Mouse (Mus musculus) ES-CJ7 (cell line): ENCODE measurements at regions not wholly inside any gene's neighbourhood (a gene's known extent, or its start where the extent isn't known, plus 50 kb on each side); places are given as distances from the start of the nearest gene placed in this dataset.

Experiments
- DNase-seq: peaks from one replicate; pipeline ENCODE4 v3.0.0; 2011; ENCODE audit warnings: low read depth, low spot score

GRCm38 (mm10) chr8:79587258-79587657, 52.2 kb upstream of the Otud4 start:
- DNase-seq: peak; percentile 75

GRCm38 (mm10) chr8:79584966-79585365, 54.5 kb upstream of the Otud4 start:
- peak; percentile 85 for DNase-seq

GRCm38 (mm10) chr8:79583326-79583725, 56.1 kb upstream of the Otud4 start:
- peak; percentile 50 for DNase-seq

GRCm38 (mm10) chr8:79582195-79582594, 57.2 kb upstream of the Otud4 start:
- DNase-seq: no peak

GRCm38 (mm10) chr8:79576086-79576485, 63.3 kb upstream of the Otud4 start:
- DNase-seq: no peak

GRCm38 (mm10) chr8:79575175-79575734, 64.2 kb upstream of the Otud4 start:
- DNase-seq: no peak

GRCm38 (mm10) chr8:79573491-79573890, 65.9 kb upstream of the Otud4 start:
- no peak for DNase-seq

- DNase-seq: no peak
Observed at GRCm38 (mm10) chr8:79572526-79572925, 66.9 kb upstream of the Otud4 start.

- no peak for DNase-seq
Observed at GRCm38 (mm10) chr8:79563101-79563500, 76.3 kb upstream of the Otud4 start.

- peak; percentile 81 for DNase-seq
Observed at GRCm38 (mm10) chr8:79562669-79563068, 76.7 kb upstream of the Otud4 start.

- peak; percentile 41 for DNase-seq
Observed at GRCm38 (mm10) chr8:79562071-79562581, 77.3 kb upstream of the Otud4 start.

- no peak for DNase-seq
Observed at GRCm38 (mm10) chr8:79561269-79562063, 78.0 kb upstream of the Otud4 start.

- DNase-seq: no peak
Observed at GRCm38 (mm10) chr8:79559516-79559915, 79.9 kb upstream of the Otud4 start.

GRCm38 (mm10) chr8:79554311-79554710, 85.1 kb upstream of the Otud4 start:
- DNase-seq: no peak

GRCm38 (mm10) chr8:79550151-79550550, 89.3 kb upstream of the Otud4 start:
- DNase-seq: no peak

- DNase-seq: no peak
Observed at GRCm38 (mm10) chr8:79548156-79548555, 91.3 kb upstream of the Otud4 start.

- DNase-seq: peak; percentile 95
Observed at GRCm38 (mm10) chr8:79545866-79546373, 93.5 kb upstream of the Otud4 start.

GRCm38 (mm10) chr8:79542461-79542860, 97.0 kb upstream of the Otud4 start:
- no peak for DNase-seq

- DNase-seq: no peak
Observed at GRCm38 (mm10) chr8:79540053-79540452, 99.4 kb upstream of the Otud4 start.

GRCm38 (mm10) chr8:79534271-79534889, 105.0 kb upstream of the Otud4 start:
- no peak for DNase-seq

- DNase-seq: peak; percentile 84
Observed at GRCm38 (mm10) chr8:79529556-79529955, 109.9 kb upstream of the Otud4 start.

- peak; percentile 39 for DNase-seq
Observed at GRCm38 (mm10) chr8:79522040-79522439, 117.4 kb upstream of the Otud4 start.
